ENCODE assay signal across 10 mouse cellular contexts in genomic region chr12:57194609-57195008, GRCm38 (mm10). TPM values are rescaled to one million over a fixed set of nuclear protein-coding genes. Genes with fewer than 3 reads are reported as not detected.
A peak's percentile ranks its signal among the peaks of the same experiment; 100 is the strongest.
DNase-seq lines count a peak whose midpoint lies in the region; ATAC-seq and TF ChIP-seq lines count a peak whose summit lies in the region.
"Had no signal": no experiment of that assay in that cellular context is flagged by ENCODE, and none has a peak within 500 bp of the region (broad histone marks: within the 10 kb centered on the region; RNA-seq: fewer than 3 reads in every experiment).

No protein-coding gene starts in this region.

- H3K36me3 ChIP-seq in liver, embryonic 16.5 days (ENCODE audit: control insufficient read depth, insufficient read depth) = no peaks in the 10 kb centered on the region
- H3K36me3 ChIP-seq: hindbrain, embryonic 15.5 days had no signal

- no peaks in the 10 kb centered on the region for H3K4me1 ChIP-seq in cerebellum, adult 2 months (ENCODE audit: control insufficient read depth, insufficient read depth, low read length)
- H3K4me1 ChIP-seq in liver, embryonic 16.5 days (ENCODE audit: control insufficient read depth, low read depth, low read length) = peaks cover 15% of the 10 kb centered on the region

- no peak for TF ChIP-seq POLR2A in cerebellum, adult 2 months (IDR thresholded peaks at IDR 0.05; ENCODE audit: borderline replicate concordance, insufficient read depth, low read length)

- H3K27me3 ChIP-seq in cerebellum, adult 2 months (ENCODE audit: control insufficient read depth, insufficient read depth, low read length) = no peaks in the 10 kb centered on the region; the same call in 1 of the 2 replicates
- H3K27me3 ChIP-seq in liver, embryonic 16.5 days (ENCODE audit: control insufficient read depth, insufficient read depth, low read depth, low read length) = no peaks in the 10 kb centered on the region

- peak overlapping the region; percentile 24 for H3K9ac ChIP-seq in liver, embryonic 16.5 days (ENCODE audit: low read depth, low read length)
- H3K9ac ChIP-seq: hindbrain, embryonic 15.5 days had no signal

- WGBS in cerebellum, adult 2 months = 27% methylated on average over 3 of the region's 3 CpGs
- WGBS in liver, embryonic 16.5 days (ENCODE audit: insufficient replicate concordance) = 6% methylated on average over 3 of the region's 3 CpGs

- no peak overlapping the region for H3K27ac ChIP-seq in cerebellum, adult 2 months (ENCODE audit: insufficient read depth, low read length)
- peak overlapping the region; percentile 36 for H3K27ac ChIP-seq in liver, embryonic 16.5 days (ENCODE audit: low read length)
- H3K27ac ChIP-seq: hindbrain, embryonic 15.5 days had no signal

- H3K4me2 ChIP-seq in liver, embryonic 16.5 days (ENCODE audit: low read depth, low read length) = peak overlapping the region; percentile 47
- H3K4me2 ChIP-seq: hindbrain, embryonic 15.5 days had no signal

- no peak overlapping the region for H3K4me3 ChIP-seq in cerebellum, adult 2 months (replicated peaks; ENCODE audit: insufficient read depth, low read depth, low read length)
- H3K4me3 ChIP-seq in liver, embryonic 16.5 days (ENCODE audit: low read depth, low read length) = peak overlapping the region; percentile 32
- H3K4me3 ChIP-seq: hindbrain, embryonic 15.5 days had no signal

- TF ChIP-seq CTCF in cerebellum, adult 2 months (IDR thresholded peaks at IDR 0.05; ENCODE audit: borderline replicate concordance, insufficient read depth, low read depth, low read length) = 0 out of 2 replicates have a peak, but pooled peaks have one; percentile 5

- peak; percentile 76 for ATAC-seq in erythroid progenitor cell, adult 5-6 weeks (replicated peaks; ENCODE audit: low FRiP score, poor library complexity, severe bottlenecking)
- peak; percentile 74 for ATAC-seq in liver, embryonic 16.5 days (ENCODE audit: low read depth)

- peak; percentile 14 to 37 for DNase-seq in cerebellum, adult 2 months
- no peak for DNase-seq in cerebellum, adult 9-11 months
- DNase-seq in thymus, postnatal 0 days (ENCODE audit: low spot score) = peak; percentile 18
- DNase-seq in thymus, adult 18-20 months = no peak
- DNase-seq in urinary bladder, adult 18-20 months (ENCODE audit: low spot score in 2 of 2) = no peak
- no peak for DNase-seq in urinary bladder, postnatal 36 days (ENCODE audit: low spot score in 2 of 2)

- no peaks in the 10 kb centered on the region for H3K9me3 ChIP-seq in liver, embryonic 16.5 days (replicated peaks; ENCODE audit: control insufficient read depth, low read length)
- H3K9me3 ChIP-seq: hindbrain, embryonic 15.5 days had no signal

RNA-seq across cellular contexts. Expression of gene Slc25a21, which starts 2.7 kb away (rescaled TPM):
- 0.62 TPM in 2 replicates for polyA plus RNA-seq in cerebellum, adult 2 months (2012; rRNA removed)
- polyA plus RNA-seq in thymus, postnatal 0 days (2015; fragmentation: Nextera tagmentation; extraction: Ambion mirVana) = 0.53 and 0.66 TPM in 2 replicates
- 86.5 and 117 TPM in 2 replicates for total RNA-seq in erythroid progenitor cell, adult 5-6 weeks (2015; ENCODE audit: low replicate concordance)
- 71.3 and 97.9 TPM in 2 replicates for total RNA-seq in erythroid progenitor cell, adult 5-6 weeks (2017; ENCODE audit: low replicate concordance)
- polyA plus RNA-seq in liver, embryonic 16.5 days (2015; fragmentation: Nextera tagmentation; extraction: Ambion mirVana) = 18.7 and 19.7 TPM in 2 replicates
- total RNA-seq: neutrophil, adult 5-6 weeks had no signal

RNA-seq across cellular contexts. Expression of gene Prps1l3, which starts 35.6 kb away (rescaled TPM):
- 12.0 and 13.7 TPM in 2 replicates for polyA plus RNA-seq in cerebellum, adult 2 months (2012; rRNA removed)
- polyA plus RNA-seq in thymus, postnatal 0 days (2015; fragmentation: Nextera tagmentation; extraction: Ambion mirVana) = 64.7 and 72.1 TPM in 2 replicates
- 22.0 and 49.5 TPM in 2 replicates for total RNA-seq in erythroid progenitor cell, adult 5-6 weeks (2015; ENCODE audit: low replicate concordance)
- total RNA-seq in erythroid progenitor cell, adult 5-6 weeks (2017; ENCODE audit: low replicate concordance) = 33.6 and 48.1 TPM in 2 replicates
- polyA plus RNA-seq in liver, embryonic 16.5 days (2015; fragmentation: Nextera tagmentation; extraction: Ambion mirVana) = 32.6 and 33.0 TPM in 2 replicates

RNA-seq across cellular contexts. Expression of gene Mipol1, which starts 35.6 kb away (rescaled TPM):
- polyA plus RNA-seq in cerebellum, adult 2 months (2012; rRNA removed) = 7.1 and 7.2 TPM in 2 replicates
- 7.4 and 8.3 TPM in 2 replicates for polyA plus RNA-seq in thymus, postnatal 0 days (2015; fragmentation: Nextera tagmentation; extraction: Ambion mirVana)
- 2.5 and 7.2 TPM in 2 replicates for total RNA-seq in erythroid progenitor cell, adult 5-6 weeks (2015; ENCODE audit: low replicate concordance)
- total RNA-seq in erythroid progenitor cell, adult 5-6 weeks (2017; ENCODE audit: low replicate concordance) = 4.1 and 7.3 TPM in 2 replicates
- polyA plus RNA-seq in liver, embryonic 16.5 days (2015; fragmentation: Nextera tagmentation; extraction: Ambion mirVana) = 2.7 and 3.0 TPM in 2 replicates

Comparison
In these comparisons a context has a peak if more than half of its experiments do, and no peak if none do; other contexts are left out.
1. DNase-seq: peak in cerebellum, adult 2 months (2 of 2) and thymus, postnatal 0 days (single experiment); none in cerebellum, adult 9-11 months (single experiment), thymus, adult 18-20 months (0 of 2), urinary bladder, adult 18-20 months (0 of 2) and urinary bladder, postnatal 36 days (0 of 2).
2. RNA of gene Slc25a21, which starts 2.7 kb away (polyA plus RNA-seq): 18.7 to 19.7 TPM in liver, embryonic 16.5 days; 0.53 to 0.66 TPM in thymus, postnatal 0 days and 0.62 TPM in cerebellum, adult 2 months; every median in the first group is over 10 times any median in the second.